Mouse (Mus musculus) thymus, adult 2 months (tissue): ENCODE data around the gene Ang.

ENCODE experiments used
- CTCF ChIP-seq: fragments of 200-500 bp; IDR thresholded peaks from 2 replicates; pipeline ENCODE4 v1.5.1; 2012; ENCODE audit warnings: mild to moderate bottlenecking, control low read depth, low read length, moderate library complexity, borderline replicate concordance; ENCODE audit not compliant: control insufficient read depth, poor library complexity, insufficient read depth; ENCODE audit errors: extremely low read depth
- POLR2A ChIP-seq: fragments of 200-500 bp; IDR thresholded peaks from 2 replicates; pipeline ENCODE4 v1.6.1; 2012; ENCODE audit warnings: mild to moderate bottlenecking, low read length, control low read depth, moderate library complexity; ENCODE audit not compliant: control insufficient read depth, poor library complexity, insufficient read depth; ENCODE audit errors: extremely low read depth

GRCm38 (mm10) chr14:51129624-51129975, 38.6 kb downstream of the Ang start:
- TF ChIP-seq CTCF: no peak
- no peak for TF ChIP-seq POLR2A
